Mouse (Mus musculus): ENCODE data around the gene 2310011J03Rik. TPM values are rescaled to one million over a fixed set of nuclear protein-coding genes. Genes with fewer than 3 reads are reported as not detected.

Gene 2310011J03Rik
- polyA plus RNA-seq, 1 experiment, result 40.6 TPM

DNA sequence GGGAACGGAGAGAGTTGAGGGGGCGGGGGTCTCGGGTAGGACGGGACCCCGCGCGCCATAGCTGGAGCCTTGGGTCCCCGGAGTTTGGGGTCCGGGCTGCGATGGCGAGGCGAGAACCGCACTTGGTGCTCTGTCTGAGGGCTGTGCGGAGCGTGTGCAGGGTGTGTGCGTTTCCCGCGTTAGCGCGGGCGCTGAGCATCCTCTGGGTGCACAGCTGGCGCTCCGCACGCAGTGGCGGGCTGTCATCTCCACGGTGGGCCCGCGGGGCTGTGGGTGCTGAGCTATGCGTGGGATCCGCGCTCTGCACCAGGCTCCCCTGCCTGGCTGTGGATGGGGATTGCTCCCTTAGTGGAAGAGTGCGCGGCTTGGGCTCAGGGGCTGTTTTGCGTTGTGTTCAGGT is 36.4 kb upstream of the 2310011J03Rik start:
- WGBS, result 7% methylated on average over 34 of the region's 34 CpGs
- DNase-seq (ENCODE audit: low read depth in 1 of 2, low spot score in 2 of 2), result no peak
- peaks cover 15% of the 10 kb centered on the region for H3K27me3 ChIP-seq (ENCODE audit: control insufficient read depth, insufficient read depth, low read length)
- no peaks in the 10 kb centered on the region; the same call in 1 of the 2 replicates for H3K4me1 ChIP-seq (ENCODE audit: control insufficient read depth, insufficient read depth, insufficient read length)
- H3K27ac ChIP-seq (ENCODE audit: insufficient read depth, low read length), result no peak overlapping the region
- no peak overlapping the region for H3K4me3 ChIP-seq (ENCODE audit: extremely low read depth, insufficient read depth, insufficient read length)
- no peaks in the 10 kb centered on the region for H3K36me3 ChIP-seq (ENCODE audit: control insufficient read depth, insufficient read depth, low read length)
- TF ChIP-seq POLR2A (IDR thresholded peaks at IDR 0.05; ENCODE audit: low read depth, low read length) (no peak), CTCF (IDR thresholded peaks at IDR 0.05; ENCODE audit: extremely low read depth, insufficient read depth, insufficient read length, insufficient replicate concordance) (no peak)

DNA sequence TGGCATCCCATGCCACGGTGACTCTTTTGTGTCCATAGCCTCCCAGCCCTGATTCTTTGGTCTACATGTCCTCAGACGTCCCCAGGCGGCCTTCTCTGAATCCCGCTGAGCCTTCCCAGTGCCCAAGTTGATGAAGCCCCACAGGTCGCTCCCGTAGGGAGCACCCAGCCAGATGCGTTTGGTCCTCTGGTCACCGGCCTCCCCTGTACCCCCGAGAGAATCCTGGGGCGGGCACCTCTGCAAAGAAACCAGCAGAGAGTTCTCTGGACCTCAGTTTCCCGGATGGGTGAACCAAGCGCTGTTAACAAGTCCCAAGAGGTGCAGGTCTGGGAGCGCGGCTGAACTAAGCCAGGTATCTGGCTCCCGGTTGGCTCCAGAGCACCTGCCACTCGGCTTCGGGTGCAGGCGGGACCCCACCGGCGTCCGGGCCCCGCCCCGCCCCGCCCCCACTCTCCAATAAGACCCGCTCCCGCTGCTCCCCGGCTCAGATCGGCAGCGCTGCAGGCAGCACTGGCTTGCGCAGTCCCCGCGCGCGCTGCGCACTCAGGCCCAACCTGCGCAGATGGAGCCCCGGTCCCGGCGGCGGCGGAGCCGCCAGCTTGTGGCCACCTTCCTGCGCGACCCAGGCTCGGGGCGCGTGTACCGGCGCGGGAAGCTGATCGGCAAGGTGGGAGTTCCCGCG is 35.8 kb upstream of the 2310011J03Rik start, which contains the start of gene Plk5:
Gene Plk5, plus strand, starts transcription at position 459 of the 682 bp plus-strand sequence.
- TF ChIP-seq CTCF (IDR thresholded peaks at IDR 0.05; ENCODE audit: extremely low read depth, insufficient read depth, insufficient read length, insufficient replicate concordance), result no peak
- no peak for TF ChIP-seq POLR2A (IDR thresholded peaks at IDR 0.05; ENCODE audit: low read depth, low read length)
- Histone ChIP-seq H3K36me3 (ENCODE audit: control insufficient read depth, insufficient read depth, low read length) (no peaks in the 10 kb centered on the region), H3K27me3 (ENCODE audit: control insufficient read depth, insufficient read depth, low read length) (peaks cover 15% of the 10 kb centered on the region), H3K4me3 (ENCODE audit: extremely low read depth, insufficient read depth, insufficient read length) (no peak within 1 kb of the TSS), H3K4me1 (ENCODE audit: control insufficient read depth, insufficient read depth, insufficient read length) (no peaks in the 10 kb centered on the region; the same call in 1 of the 2 replicates), H3K27ac (ENCODE audit: insufficient read depth, low read length) (no peak within 1 kb of the TSS)
- no peak for DNase-seq (ENCODE audit: low read depth in 1 of 2, low spot score in 2 of 2)
- 2% methylated on average over 50 of the region's 53 CpGs for WGBS

DNA sequence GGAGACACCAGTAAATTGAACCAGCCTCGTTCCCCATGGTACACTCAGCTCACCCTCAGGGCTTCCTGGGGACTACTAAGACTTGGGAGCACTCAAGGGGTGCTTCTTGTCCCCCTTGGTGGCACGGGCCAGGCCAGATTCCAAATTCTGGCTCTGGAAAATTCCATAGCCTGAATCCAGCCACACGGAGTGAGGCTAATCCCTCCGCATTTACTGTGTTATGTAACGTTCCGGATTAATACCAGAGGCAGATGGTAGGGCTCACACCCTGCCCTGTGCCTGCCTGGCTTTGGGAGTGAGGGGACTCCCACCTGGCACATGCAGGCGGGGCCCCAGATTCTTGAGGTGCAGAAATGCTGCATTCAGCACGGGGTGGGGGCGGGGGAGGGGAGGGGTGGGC is 35.1 kb upstream of the 2310011J03Rik start:
- H3K27me3 ChIP-seq (ENCODE audit: control insufficient read depth, insufficient read depth, low read length), result peaks cover 15% of the 10 kb centered on the region
- H3K4me3 ChIP-seq (ENCODE audit: extremely low read depth, insufficient read depth, insufficient read length), result no peak overlapping the region
- TF ChIP-seq POLR2A (IDR thresholded peaks at IDR 0.05; ENCODE audit: low read depth, low read length), result no peak
- no peak for TF ChIP-seq CTCF (IDR thresholded peaks at IDR 0.05; ENCODE audit: extremely low read depth, insufficient read depth, insufficient read length, insufficient replicate concordance)
- H3K4me1 ChIP-seq (ENCODE audit: control insufficient read depth, insufficient read depth, insufficient read length), result no peaks in the 10 kb centered on the region; the same call in 1 of the 2 replicates
- no peaks in the 10 kb centered on the region for H3K36me3 ChIP-seq (ENCODE audit: control insufficient read depth, insufficient read depth, low read length)
- WGBS, result 31% methylated on average over 9 of the region's 9 CpGs
- no peak for DNase-seq (ENCODE audit: low read depth in 1 of 2, low spot score in 2 of 2)
- no peak overlapping the region for H3K27ac ChIP-seq (ENCODE audit: insufficient read depth, low read length)

DNA sequence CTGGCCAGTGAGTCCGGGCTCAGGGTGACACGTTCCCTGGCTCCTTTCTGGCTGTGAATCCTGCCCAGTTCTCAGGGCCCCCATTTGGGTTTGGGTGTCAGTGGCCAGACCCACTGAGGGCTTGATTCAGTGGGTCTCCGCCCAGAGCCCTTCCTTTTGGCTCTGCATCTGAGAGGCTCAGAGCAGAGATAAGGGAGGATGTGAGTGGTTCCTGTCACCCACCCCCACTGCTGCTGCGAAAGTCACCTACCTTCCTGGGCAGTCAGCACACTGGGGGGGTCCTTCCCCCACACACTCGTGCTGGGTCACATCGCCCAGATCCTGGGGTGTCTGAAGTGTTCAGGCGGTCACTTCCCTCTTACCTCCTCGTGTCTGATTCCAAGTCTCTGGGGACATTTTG is 32.4 kb upstream of the 2310011J03Rik start:
- H3K4me1 ChIP-seq (ENCODE audit: control insufficient read depth, insufficient read depth, insufficient read length), result peaks cover 6% of the 10 kb centered on the region; the same call in 1 of the 2 replicates
- DNase-seq (ENCODE audit: low read depth in 1 of 2, low spot score in 2 of 2), result no peak
- H3K27me3 ChIP-seq (ENCODE audit: control insufficient read depth, insufficient read depth, low read length), result peaks cover 16% of the 10 kb centered on the region
- 44% methylated on average over 8 of the region's 8 CpGs for WGBS
- H3K27ac ChIP-seq (ENCODE audit: insufficient read depth, low read length), result no peak overlapping the region
- TF ChIP-seq POLR2A (IDR thresholded peaks at IDR 0.05; ENCODE audit: low read depth, low read length), result no peak
- no peak for TF ChIP-seq CTCF (IDR thresholded peaks at IDR 0.05; ENCODE audit: extremely low read depth, insufficient read depth, insufficient read length, insufficient replicate concordance)
- no peak overlapping the region for H3K4me3 ChIP-seq (ENCODE audit: extremely low read depth, insufficient read depth, insufficient read length)
- no peaks in the 10 kb centered on the region for H3K36me3 ChIP-seq (ENCODE audit: control insufficient read depth, insufficient read depth, low read length)

DNA sequence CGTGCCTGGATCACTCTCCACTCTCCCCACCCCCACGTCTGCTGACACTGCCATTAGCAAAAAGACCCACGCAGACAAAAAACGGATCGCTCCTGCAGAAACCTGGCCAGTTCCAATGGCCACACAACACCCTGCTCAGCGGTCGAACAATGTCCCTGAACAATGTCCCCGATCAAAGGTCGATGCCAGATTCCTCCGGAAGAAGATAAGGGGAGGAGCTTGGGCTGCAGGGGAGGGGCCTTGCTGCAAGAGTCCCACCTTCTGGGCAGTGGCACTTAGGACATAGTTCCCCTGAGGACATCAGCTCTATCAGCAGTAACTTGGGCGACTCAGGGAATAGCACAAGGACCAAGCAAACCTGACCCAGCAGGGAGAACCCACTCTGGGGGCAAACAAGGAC is 31.6 kb upstream of the 2310011J03Rik start:
- Histone ChIP-seq H3K4me3 (ENCODE audit: extremely low read depth, insufficient read depth, insufficient read length) (no peak overlapping the region), H3K27ac (ENCODE audit: insufficient read depth, low read length) (no peak overlapping the region), H3K36me3 (ENCODE audit: control insufficient read depth, insufficient read depth, low read length) (no peaks in the 10 kb centered on the region), H3K27me3 (ENCODE audit: control insufficient read depth, insufficient read depth, low read length) (peaks cover 23% of the 10 kb centered on the region), H3K4me1 (ENCODE audit: control insufficient read depth, insufficient read depth, insufficient read length) (peaks cover 6% of the 10 kb centered on the region; the same call in 1 of the 2 replicates)
- DNase-seq (ENCODE audit: low read depth in 1 of 2, low spot score in 2 of 2), result no peak
- TF ChIP-seq POLR2A (IDR thresholded peaks at IDR 0.05; ENCODE audit: low read depth, low read length) (no peak), CTCF (IDR thresholded peaks at IDR 0.05; ENCODE audit: extremely low read depth, insufficient read depth, insufficient read length, insufficient replicate concordance) (no peak)
- WGBS, result 39% methylated on average over 11 of the region's 11 CpGs

DNA sequence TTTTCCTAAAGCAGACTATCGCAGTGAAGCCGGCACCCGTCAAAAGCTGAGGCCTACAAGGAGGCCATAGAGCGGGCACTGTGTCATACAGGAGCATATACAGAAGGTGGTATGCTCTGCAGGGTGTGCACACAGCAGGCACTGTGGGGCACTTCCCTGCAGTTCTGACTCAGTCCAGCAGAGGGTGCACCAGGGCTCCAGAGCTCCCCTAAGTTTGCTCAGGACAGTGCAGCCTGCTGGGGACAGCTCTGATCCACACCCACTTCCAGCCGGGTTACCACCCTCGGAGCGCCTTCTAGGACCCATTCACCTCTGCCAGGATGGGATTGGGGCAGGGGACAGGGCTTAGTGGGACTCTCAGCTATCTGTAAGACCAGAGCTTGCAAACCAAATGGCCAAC is 30.0 kb upstream of the 2310011J03Rik start:
- Histone ChIP-seq H3K4me1 (ENCODE audit: control insufficient read depth, insufficient read depth, insufficient read length) (peaks cover 6% of the 10 kb centered on the region), H3K27ac (ENCODE audit: insufficient read depth, low read length) (no peak overlapping the region), H3K36me3 (ENCODE audit: control insufficient read depth, insufficient read depth, low read length) (no peaks in the 10 kb centered on the region), H3K27me3 (ENCODE audit: control insufficient read depth, insufficient read depth, low read length) (peaks cover 19% of the 10 kb centered on the region), H3K4me3 (ENCODE audit: extremely low read depth, insufficient read depth, insufficient read length) (no peak overlapping the region)
- TF ChIP-seq CTCF (IDR thresholded peaks at IDR 0.05; ENCODE audit: extremely low read depth, insufficient read depth, insufficient read length, insufficient replicate concordance) (peak; percentile 95), POLR2A (IDR thresholded peaks at IDR 0.05; ENCODE audit: low read depth, low read length) (no peak)
- WGBS, result 2% methylated on average over 7 of the region's 7 CpGs
- peak; percentile 52 to 80 for DNase-seq (ENCODE audit: low read depth in 1 of 2, low spot score in 2 of 2)

DNA sequence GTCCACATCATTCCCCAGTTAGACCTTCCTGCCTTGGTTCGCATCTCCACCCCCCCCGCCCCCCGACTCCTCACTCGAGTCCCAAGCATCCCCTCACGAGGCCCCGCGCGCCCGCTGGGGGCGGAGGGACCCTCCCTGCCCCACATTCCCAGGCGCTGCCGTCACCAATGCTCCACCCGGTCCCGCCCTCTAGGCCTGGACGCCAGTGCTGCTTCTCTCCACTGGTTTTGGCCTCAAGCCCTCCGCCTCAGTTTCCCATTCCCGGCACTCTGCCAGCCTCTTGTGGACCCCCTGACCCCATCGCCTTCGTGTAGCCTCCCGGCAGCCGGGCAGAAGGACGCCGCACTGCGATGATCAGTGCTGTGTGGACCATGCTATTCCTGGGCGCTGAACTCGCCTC is 28.6 kb upstream of the 2310011J03Rik start:
- H3K27me3 ChIP-seq (ENCODE audit: control insufficient read depth, insufficient read depth, low read length), result peaks cover 25% of the 10 kb centered on the region
- peaks cover 6% of the 10 kb centered on the region for H3K4me1 ChIP-seq (ENCODE audit: control insufficient read depth, insufficient read depth, insufficient read length)
- H3K36me3 ChIP-seq (ENCODE audit: control insufficient read depth, insufficient read depth, low read length), result no peaks in the 10 kb centered on the region
- WGBS, result 42% methylated on average over 26 of the region's 26 CpGs
- TF ChIP-seq CTCF (IDR thresholded peaks at IDR 0.05; ENCODE audit: extremely low read depth, insufficient read depth, insufficient read length, insufficient replicate concordance), result no peak
- no peak for TF ChIP-seq POLR2A (IDR thresholded peaks at IDR 0.05; ENCODE audit: low read depth, low read length)
- DNase-seq (ENCODE audit: low read depth in 1 of 2, low spot score in 2 of 2), result no peak
- H3K4me3 ChIP-seq (ENCODE audit: extremely low read depth, insufficient read depth, insufficient read length), result no peak overlapping the region
- no peak overlapping the region for H3K27ac ChIP-seq (ENCODE audit: insufficient read depth, low read length)

Measured in spleen, adult 2 months (tissue).